Mouse (Mus musculus) embryonic facial prominence, embryonic 15.5 days (tissue): ENCODE data around the gene Agbl4. TPM values are rescaled to one million over a fixed set of nuclear protein-coding genes. Genes with fewer than 3 reads are reported as not detected.

Source experiments
- ATAC-seq: fragments of 200-750 bp; cut with Nextera tagmentation; 2 replicates; pipeline ENCODE4 v1.8.0; 2017; ENCODE audit warnings: low read depth, moderate TSS enrichment; ENCODE audit not compliant: insufficient number of reproducible peaks, low FRiP score, low TSS enrichment
- H3K27ac ChIP-seq: fragments of 300-500 bp; sonication (generic); replicated peaks from 2 replicates; pipeline ENCODE4 v1.5.1; 2015; ENCODE audit warnings: mild to moderate bottlenecking, inconsistent platforms
- H3K27me3 ChIP-seq: fragments of 300-500 bp; sonication (generic); 2 replicates; pipeline ENCODE4 v1.6.1; 2015; ENCODE audit warnings: inconsistent platforms
- H3K36me3 ChIP-seq: fragments of 300-500 bp; sonication (generic); 2 replicates; pipeline ENCODE4 v1.6.1; 2015; ENCODE audit warnings: mild to moderate bottlenecking, inconsistent platforms
- H3K4me1 ChIP-seq: fragments of 300-500 bp; sonication (generic); 2 replicates; pipeline ENCODE4 v1.6.1; 2015; ENCODE audit warnings: inconsistent platforms
- H3K4me2 ChIP-seq: fragments of 300-500 bp; sonication (generic); replicated peaks from 2 replicates; pipeline ENCODE4 v1.6.1; 2015; ENCODE audit warnings: mild to moderate bottlenecking, inconsistent platforms
- H3K4me3 ChIP-seq: fragments of 300-500 bp; sonication (generic); replicated peaks from 2 replicates; pipeline ENCODE4 v1.5.1; 2015; ENCODE audit warnings: mild to moderate bottlenecking, inconsistent platforms
- H3K9ac ChIP-seq: fragments of 300-500 bp; sonication (generic); 2 replicates; pipeline ENCODE4 v1.6.1; 2015; ENCODE audit warnings: inconsistent platforms
- H3K9me3 ChIP-seq: fragments of 300-500 bp; sonication (generic); replicated peaks from 2 replicates; pipeline ENCODE4 v1.6.1; 2016; ENCODE audit warnings: inconsistent platforms
- WGBS: fragments of 180-500 bp; shearing (Covaris S2); methylation state at CpG from one replicate; pipeline ENCODE4 v1.1.7; 2015; 5-methylcytosine and 5-hydroxymethylcytosine counted together
- polyA plus RNA-seq: library from polyadenylated mRNA; unstranded; fragments of >200 nt; fragmentation: Nextera tagmentation; extraction: Ambion mirVana; gene quantifications from 2 replicates; pipeline ENCODE4 v1.2.1, GENCODE M21; 2015

The Agbl4 gene
- polyA plus RNA-seq, 1 experiment from 2014 or later = 2.0 TPM

DNA sequence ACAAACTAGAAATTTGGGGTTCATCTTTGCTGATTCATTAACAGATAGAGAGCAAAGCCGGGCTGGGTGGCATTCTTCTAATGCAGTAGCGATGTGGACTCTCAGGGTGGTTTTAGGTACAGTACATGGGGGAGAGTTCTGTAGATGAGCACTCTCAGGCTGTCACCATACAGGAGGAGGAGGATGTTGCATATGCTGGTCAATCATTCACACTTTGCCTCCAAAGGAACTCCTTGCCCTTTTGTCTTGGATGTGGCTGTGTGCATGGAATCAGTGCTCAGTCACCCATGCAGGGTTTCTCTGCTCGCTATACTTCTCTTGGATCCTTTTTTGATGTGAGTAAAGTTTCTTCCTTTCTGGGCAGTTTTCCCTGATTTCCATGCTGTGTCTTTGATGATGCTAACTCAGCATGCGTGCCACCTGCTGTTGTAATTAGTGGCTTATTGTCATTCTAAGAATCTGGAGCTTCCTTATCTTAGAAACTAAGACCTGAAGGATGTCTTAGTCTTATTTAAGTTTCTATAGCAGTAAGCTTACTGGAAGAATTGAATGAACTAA, 200.3 kb downstream of the Agbl4 start:
- Histone ChIP-seq H3K36me3 (no peaks in the 10 kb centered on the region), H3K9ac (no peak overlapping the region), H3K27ac (no peak overlapping the region), H3K27me3 (no peaks in the 10 kb centered on the region), H3K4me3 (no peak overlapping the region), H3K4me2 (no peak overlapping the region), H3K4me1 (no peaks in the 10 kb centered on the region), H3K9me3 (no peaks in the 10 kb centered on the region)
- 48% methylated on average over 4 of the region's 4 CpGs for WGBS
- ATAC-seq = no peak

DNA sequence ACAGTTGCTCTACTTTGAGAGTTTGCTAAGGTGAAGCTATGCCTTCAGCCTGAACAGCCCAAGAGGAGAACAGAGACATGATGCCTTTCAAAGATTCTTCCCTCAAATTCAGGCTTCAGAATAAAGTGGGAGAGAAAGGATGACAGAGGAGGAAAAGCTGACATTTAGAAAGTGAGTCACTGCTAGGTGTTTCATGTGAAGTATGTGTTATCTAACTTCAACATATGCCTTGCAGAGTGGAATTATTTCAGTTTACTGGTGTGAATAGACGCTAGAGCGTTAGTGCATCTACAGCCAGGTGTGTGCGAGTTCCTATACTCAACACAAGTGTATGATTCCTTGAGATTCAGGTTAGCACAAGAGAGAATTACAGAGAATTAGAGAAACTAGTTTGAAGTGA, 244.0 kb downstream of the Agbl4 start:
- H3K9me3 ChIP-seq = no peaks in the 10 kb centered on the region
- no peak overlapping the region for H3K4me3 ChIP-seq
- no peak overlapping the region for H3K27ac ChIP-seq
- ATAC-seq = no peak
- H3K9ac ChIP-seq = no peak overlapping the region
- no peaks in the 10 kb centered on the region for H3K4me1 ChIP-seq
- no peak overlapping the region for H3K4me2 ChIP-seq
- H3K27me3 ChIP-seq = no peaks in the 10 kb centered on the region
- no peaks in the 10 kb centered on the region for H3K36me3 ChIP-seq
- WGBS = 95% methylated on average over 3 of the region's 3 CpGs

DNA sequence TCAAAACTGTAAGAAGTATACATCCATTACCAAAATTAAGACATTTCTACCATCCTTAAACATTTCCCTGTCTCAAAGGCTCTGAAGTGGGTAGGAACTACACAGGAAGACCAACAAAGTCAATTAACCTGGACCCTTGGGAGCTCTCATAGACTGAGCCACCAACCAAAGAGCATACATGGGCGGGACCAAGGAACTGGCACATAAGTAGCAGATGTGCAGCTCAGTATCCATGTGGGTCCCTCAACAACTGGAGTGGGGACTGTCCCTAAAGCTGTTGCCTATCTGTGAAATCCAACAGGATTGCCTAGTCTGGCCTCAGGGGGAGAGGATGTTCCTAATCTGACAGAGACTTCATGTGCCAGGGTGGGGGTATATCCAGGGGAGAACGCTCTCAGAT, 265.5 kb downstream of the Agbl4 start:
- Histone ChIP-seq H3K27me3 (no peaks in the 10 kb centered on the region), H3K4me2 (no peak overlapping the region), H3K4me1 (no peaks in the 10 kb centered on the region), H3K27ac (no peak overlapping the region), H3K4me3 (no peak overlapping the region), H3K9ac (no peak overlapping the region), H3K36me3 (no peaks in the 10 kb centered on the region), H3K9me3 (no peaks in the 10 kb centered on the region)
- WGBS = 64% methylated on average over 2 of the region's 2 CpGs
- ATAC-seq = no peak

DNA sequence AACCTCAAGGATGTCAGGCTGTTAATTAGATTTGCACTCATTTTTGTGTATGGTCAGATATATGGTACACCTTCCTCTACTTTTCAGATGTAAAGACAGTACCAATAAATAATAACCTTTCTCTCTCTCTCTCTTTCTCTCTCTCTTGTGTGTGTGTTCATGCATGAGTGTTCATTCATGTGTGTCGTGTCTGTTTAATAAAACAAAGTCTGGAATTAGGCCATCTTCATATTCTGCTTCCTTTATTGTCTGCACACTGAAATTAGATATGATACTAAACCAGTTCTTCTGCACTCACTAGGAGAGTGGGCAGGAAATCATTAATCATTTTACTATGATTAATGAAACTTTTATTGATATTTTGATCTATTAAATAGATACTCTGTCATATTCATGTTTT, 276.7 kb downstream of the Agbl4 start:
- H3K36me3 ChIP-seq = no peaks in the 10 kb centered on the region
- H3K27me3 ChIP-seq = no peaks in the 10 kb centered on the region
- no peak overlapping the region for H3K4me3 ChIP-seq
- H3K4me2 ChIP-seq = no peak overlapping the region
- no peak overlapping the region for H3K9ac ChIP-seq
- no peaks in the 10 kb centered on the region for H3K9me3 ChIP-seq
- H3K27ac ChIP-seq = no peak overlapping the region
- no peak for ATAC-seq
- no peaks in the 10 kb centered on the region for H3K4me1 ChIP-seq
- 77% methylated on average over 1 of the region's 1 CpGs for WGBS

DNA sequence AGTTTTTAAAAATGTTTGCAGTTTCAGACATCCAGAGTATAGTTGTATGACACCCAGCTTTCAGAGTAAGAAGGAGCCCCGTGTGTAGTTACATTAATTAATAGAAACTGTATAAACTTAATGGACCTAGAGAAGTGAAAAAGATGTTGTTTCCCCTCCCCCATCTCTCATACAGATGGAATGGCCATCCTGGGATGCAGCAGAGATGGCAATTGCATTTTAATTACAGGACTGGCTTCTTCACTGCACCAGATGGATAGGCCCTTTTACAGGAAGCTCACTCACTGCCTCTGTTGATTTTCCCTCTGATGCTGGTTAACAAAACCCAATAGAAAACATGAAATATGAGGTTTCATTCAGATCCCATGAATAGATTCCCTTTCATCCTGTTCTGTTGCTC, 337.7 kb downstream of the Agbl4 start:
- ATAC-seq = no peak
- no peaks in the 10 kb centered on the region for H3K36me3 ChIP-seq
- H3K9me3 ChIP-seq = no peaks in the 10 kb centered on the region
- no peaks in the 10 kb centered on the region for H3K27me3 ChIP-seq
- WGBS = 80% methylated on average over 1 of the region's 1 CpGs
- no peak overlapping the region for H3K4me2 ChIP-seq
- H3K9ac ChIP-seq = no peak overlapping the region
- no peak overlapping the region for H3K27ac ChIP-seq
- no peak overlapping the region for H3K4me3 ChIP-seq
- H3K4me1 ChIP-seq = no peaks in the 10 kb centered on the region

DNA sequence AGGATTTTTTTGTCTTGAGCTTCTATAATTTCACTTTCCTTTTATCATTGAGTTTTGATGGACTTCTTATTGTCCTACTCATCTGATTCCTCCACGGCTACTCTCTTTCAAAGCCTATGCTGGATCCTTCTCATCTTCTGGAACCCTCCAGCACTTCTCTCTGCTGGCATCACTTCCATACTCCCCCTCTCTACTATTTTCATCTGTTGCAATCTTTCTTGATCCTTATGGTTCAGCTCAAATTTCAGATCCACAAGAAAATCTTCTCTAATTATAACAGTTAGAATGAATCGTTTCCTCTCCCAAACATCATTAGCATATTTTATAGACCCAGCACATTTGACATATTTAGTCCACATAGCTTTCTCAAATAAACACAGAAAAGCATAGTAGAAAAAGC, 360.5 kb downstream of the Agbl4 start:
- Histone ChIP-seq H3K9me3 (no peaks in the 10 kb centered on the region), H3K36me3 (no peaks in the 10 kb centered on the region), H3K4me2 (no peak overlapping the region), H3K4me1 (no peaks in the 10 kb centered on the region), H3K4me3 (no peak overlapping the region), H3K27ac (no peak overlapping the region), H3K9ac (no peak overlapping the region), H3K27me3 (no peaks in the 10 kb centered on the region)
- ATAC-seq = no peak
- WGBS = 50% methylated on average over 2 of the region's 2 CpGs

DNA sequence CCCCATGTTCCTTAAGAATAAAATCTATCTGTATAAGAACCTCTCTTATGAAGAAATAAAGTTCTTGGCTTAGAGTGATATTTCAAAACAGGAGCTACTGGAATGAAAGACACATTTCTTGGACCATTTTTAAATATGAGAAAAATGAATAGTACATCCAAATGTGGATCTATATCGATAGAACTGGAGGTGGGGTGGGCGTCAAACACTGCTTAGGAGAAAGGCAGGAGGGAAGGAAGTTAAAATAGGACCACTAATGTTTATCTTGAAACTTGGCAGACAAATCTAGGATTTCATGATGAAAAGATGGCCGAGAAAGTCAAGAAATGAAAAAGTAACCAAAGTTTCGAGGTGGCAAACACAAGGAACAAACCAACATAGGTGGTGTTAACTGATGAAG, 391.1 kb downstream of the Agbl4 start:
- WGBS = 77% methylated on average over 4 of the region's 4 CpGs
- Histone ChIP-seq H3K36me3 (no peaks in the 10 kb centered on the region), H3K9me3 (no peaks in the 10 kb centered on the region), H3K4me1 (no peaks in the 10 kb centered on the region), H3K4me2 (no peak overlapping the region), H3K27ac (no peak overlapping the region), H3K27me3 (no peaks in the 10 kb centered on the region), H3K4me3 (no peak overlapping the region), H3K9ac (no peak overlapping the region)
- no peak for ATAC-seq

DNA sequence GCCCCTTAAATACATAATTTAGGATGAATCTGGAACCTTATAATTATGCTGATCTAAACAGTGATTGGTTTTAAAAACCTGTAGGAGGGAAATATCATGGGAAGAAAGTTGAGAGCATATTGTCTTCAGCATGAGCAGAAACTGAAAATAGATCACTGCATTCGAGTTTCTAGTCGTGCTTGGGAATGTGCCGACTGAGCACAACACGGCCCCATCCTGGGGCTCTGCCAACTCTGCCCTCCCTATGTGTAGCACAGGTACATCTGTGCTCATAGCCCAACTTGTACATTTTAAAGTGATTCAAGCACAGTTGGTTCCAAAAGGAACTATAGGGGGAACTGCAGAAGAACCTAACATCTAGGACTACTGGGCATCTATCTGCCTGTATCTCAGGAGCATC, 402.4 kb downstream of the Agbl4 start:
- H3K9me3 ChIP-seq = no peaks in the 10 kb centered on the region
- no peak overlapping the region for H3K27ac ChIP-seq
- no peaks in the 10 kb centered on the region for H3K4me1 ChIP-seq
- H3K27me3 ChIP-seq = no peaks in the 10 kb centered on the region
- no peak overlapping the region for H3K4me2 ChIP-seq
- H3K36me3 ChIP-seq = no peaks in the 10 kb centered on the region
- 73% methylated on average over 4 of the region's 4 CpGs for whole genome bisulfite sequencing
- no peak overlapping the region for H3K4me3 ChIP-seq
- ATAC-seq = no peak
- H3K9ac ChIP-seq = no peak overlapping the region

DNA sequence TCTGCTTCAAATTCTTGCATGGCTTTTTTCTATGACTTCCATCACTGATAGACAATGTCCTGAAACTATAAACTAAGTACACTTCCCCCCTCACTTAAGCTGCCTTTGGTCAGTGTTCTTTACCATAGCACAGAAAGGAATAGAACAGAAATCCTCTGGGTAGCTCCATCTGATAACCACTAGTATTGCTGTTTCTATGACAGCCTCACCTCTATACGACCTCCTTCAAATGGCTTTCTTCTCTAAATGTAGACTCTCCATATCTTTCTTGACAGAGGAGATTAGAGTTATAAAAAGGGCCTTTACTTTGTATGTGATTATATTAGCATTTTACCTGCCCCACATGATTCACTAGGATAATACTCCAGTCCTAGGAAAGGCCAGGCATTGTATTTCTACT, 413.5 kb downstream of the Agbl4 start:
- H3K9ac ChIP-seq = no peak overlapping the region
- WGBS = 68% methylated on average over 1 of the region's 1 CpGs
- ATAC-seq = no peak

DNA sequence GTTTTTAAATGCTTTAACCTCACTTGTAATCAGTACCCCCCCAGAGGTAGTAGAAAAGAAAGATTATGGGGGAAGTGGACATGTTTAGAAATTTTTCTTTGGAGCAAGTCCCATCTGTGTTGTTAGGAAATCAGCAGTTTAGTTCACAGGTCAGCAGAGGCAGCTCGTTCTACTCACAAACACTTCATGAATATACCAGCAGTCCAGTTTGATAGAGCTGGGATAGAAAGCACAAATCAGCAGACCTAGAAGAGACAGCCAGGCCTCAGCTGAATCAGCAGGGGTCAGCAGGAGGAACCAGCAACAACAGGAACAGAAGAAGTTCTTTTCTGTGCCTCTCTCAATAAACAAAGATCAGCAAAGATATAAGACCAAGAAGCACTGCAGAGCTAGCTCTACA, 435.3 kb downstream of the Agbl4 start:
- H3K4me2 ChIP-seq = no peak overlapping the region
- H3K27me3 ChIP-seq = no peaks in the 10 kb centered on the region
- ATAC-seq = no peak
- WGBS = 83% methylated on average over 1 of the region's 1 CpGs
- no peak overlapping the region for H3K9ac ChIP-seq
- H3K36me3 ChIP-seq = no peaks in the 10 kb centered on the region
- H3K4me1 ChIP-seq = no peaks in the 10 kb centered on the region
- no peak overlapping the region for H3K4me3 ChIP-seq
- H3K9me3 ChIP-seq = no peaks in the 10 kb centered on the region
- H3K27ac ChIP-seq = no peak overlapping the region

More for the DNA sequence above, 413.5 kb downstream of the Agbl4 start:
- Histone ChIP-seq H3K4me2 (no peak overlapping the region), H3K27me3 (no peaks in the 10 kb centered on the region), H3K4me1 (no peaks in the 10 kb centered on the region), H3K27ac (no peak overlapping the region), H3K4me3 (no peak overlapping the region), H3K36me3 (no peaks in the 10 kb centered on the region), H3K9me3 (no peaks in the 10 kb centered on the region)

DNA sequence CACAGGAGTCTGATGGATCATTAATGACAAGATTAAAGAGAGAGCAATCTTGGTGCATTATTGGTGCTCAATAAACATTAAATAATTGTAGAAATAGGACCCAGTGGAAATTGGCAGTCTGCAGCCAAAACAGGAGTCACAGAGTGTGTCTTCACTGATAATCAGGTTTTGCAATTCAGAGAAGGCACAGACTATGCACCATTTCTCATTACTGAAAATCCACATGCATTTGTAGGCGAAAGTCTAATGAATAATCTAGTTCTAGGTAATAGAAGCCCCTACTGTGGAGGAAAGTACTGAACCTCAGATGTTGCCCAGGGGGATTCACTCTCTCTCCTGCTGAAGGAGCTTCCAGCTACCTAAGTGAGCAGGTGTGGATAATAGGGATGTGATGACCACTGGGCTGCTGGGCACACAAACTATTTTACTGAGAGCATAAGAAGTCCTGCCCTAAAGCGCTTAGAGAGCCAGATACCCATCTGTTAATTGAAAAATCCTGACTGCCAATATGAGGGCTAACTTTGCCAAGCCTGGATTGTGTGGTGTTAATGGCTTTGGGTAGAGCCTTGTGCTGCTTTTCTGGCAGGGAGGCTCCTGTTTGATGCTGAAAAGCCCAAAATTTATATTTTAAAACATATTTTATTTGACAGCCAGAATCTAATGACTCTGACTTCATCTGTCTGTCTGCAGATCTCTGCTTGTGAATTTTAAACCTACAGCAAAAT, 482.4 kb downstream of the Agbl4 start:
- no peak for ATAC-seq
- Histone ChIP-seq H3K27me3 (no peaks in the 10 kb centered on the region), H3K9ac (no peak overlapping the region), H3K36me3 (no peaks in the 10 kb centered on the region), H3K4me1 (no peaks in the 10 kb centered on the region), H3K4me3 (no peak overlapping the region), H3K27ac (no peak overlapping the region), H3K9me3 (no peaks in the 10 kb centered on the region), H3K4me2 (no peak overlapping the region)
- 72% methylated on average over 2 of the region's 2 CpGs for WGBS

DNA sequence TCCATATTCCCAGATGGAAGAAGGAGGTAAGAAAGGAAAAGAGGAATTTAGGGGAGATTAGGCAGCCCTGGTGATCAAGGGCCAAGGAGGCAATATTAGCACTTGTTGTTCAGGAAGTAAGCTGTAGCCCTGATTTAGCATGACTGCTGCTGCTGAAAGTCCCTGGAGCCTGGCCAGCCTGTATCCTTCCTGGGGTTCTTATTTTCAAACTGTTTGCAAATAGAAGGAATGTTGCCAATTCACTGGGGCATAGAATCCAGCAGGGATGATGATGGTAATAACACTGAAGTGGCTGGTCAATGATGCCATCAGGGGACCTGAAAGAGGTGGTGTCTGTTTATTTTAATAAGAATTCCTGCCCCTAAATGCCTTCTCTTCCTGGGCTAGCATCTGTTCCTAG, 518.6 kb downstream of the Agbl4 start:
- Histone ChIP-seq H3K36me3 (no peaks in the 10 kb centered on the region), H3K4me3 (no peak overlapping the region), H3K4me1 (0 out of 2 replicates have a peak, but pooled peaks cover 4% of the 10 kb centered on the region), H3K9me3 (no peaks in the 10 kb centered on the region), H3K27me3 (no peaks in the 10 kb centered on the region), H3K9ac (no peak overlapping the region), H3K4me2 (no peak overlapping the region), H3K27ac (peak overlapping the region; percentile 31; the same call in 1 of the 2 replicates)
- no peak for ATAC-seq
